Mouse (Mus musculus) midbrain, embryonic 10.5 days (tissue): ENCODE measurements around the gene Dync1li2. TPM values are rescaled to one million over a fixed set of nuclear protein-coding genes. Genes with fewer than 3 reads are reported as not detected.

Source experiments
- DNase-seq: peaks from one replicate; pipeline ENCODE4 v3.0.0-alpha.2; 2017; ENCODE audit warnings: low spot score
- H3K27ac ChIP-seq: fragments of 300-500 bp; sonication (generic); replicated peaks from 2 replicates; pipeline ENCODE4 v1.5.1; 2016; ENCODE audit warnings: mild to moderate bottlenecking
- H3K27me3 ChIP-seq: fragments of 300-500 bp; sonication (generic); 2 replicates; pipeline ENCODE4 v1.6.1; 2016; ENCODE audit warnings: low read depth, mild to moderate bottlenecking; ENCODE audit not compliant: poor library complexity, severe bottlenecking
- H3K36me3 ChIP-seq: fragments of 300-500 bp; sonication (generic); 2 replicates; pipeline ENCODE4 v1.6.1; 2016; ENCODE audit warnings: mild to moderate bottlenecking, moderate library complexity
- H3K4me1 ChIP-seq: fragments of 300-500 bp; sonication (generic); 2 replicates; pipeline ENCODE4 v1.6.1; 2016
- H3K4me3 ChIP-seq: fragments of 300-500 bp; sonication (generic); 2 replicates; pipeline ENCODE4 v1.5.1; 2016; ENCODE audit warnings: mild to moderate bottlenecking, moderate library complexity
- H3K9me3 ChIP-seq: fragments of 300-500 bp; sonication (generic); replicated peaks from 2 replicates; pipeline ENCODE4 v1.6.1; 2016; ENCODE audit warnings: mild to moderate bottlenecking
- WGBS: fragments of 180-500 bp; shearing (Covaris S2); methylation state at CpG from one replicate; pipeline ENCODE4 v1.1.7; 2016; 5-methylcytosine and 5-hydroxymethylcytosine counted together
- polyA plus RNA-seq: library from polyadenylated mRNA; unstranded; fragments of >200 nt; fragmentation: Nextera tagmentation; extraction: Ambion mirVana; gene quantifications from 2 replicates; pipeline ENCODE4 v1.2.1, GENCODE M21; 2016

The Dync1li2 gene
- polyA plus RNA-seq, 1 experiment from 2014 or later, result 80.1 TPM

DNA sequence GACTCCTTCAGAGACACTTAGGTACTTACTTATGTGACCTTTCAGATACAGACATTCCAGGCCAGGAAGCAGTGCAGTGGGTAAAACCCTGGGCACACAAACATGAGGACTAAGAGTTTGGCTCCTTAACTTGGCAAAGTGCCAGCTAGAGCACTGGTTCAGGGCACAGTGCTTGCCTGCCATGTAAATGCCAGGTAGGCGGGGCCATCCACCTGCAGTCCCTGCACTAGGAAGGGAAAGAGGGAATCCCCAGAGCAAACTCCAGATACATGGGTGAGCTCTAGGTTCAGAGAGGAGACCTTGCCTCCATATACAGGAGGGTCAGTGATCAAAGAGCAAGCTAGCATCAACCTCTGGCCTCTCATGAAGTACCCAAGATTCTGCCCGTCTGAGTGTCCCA is 54.9 kb downstream of the Dync1li2 start:
- WGBS, result 90% methylated on average over 2 of the region's 2 CpGs
- Histone ChIP-seq H3K4me1 (peaks cover 45% of the 10 kb centered on the region), H3K36me3 (no peaks in the 10 kb centered on the region), H3K27ac (no peak overlapping the region), H3K27me3 (no peaks in the 10 kb centered on the region), H3K4me3 (no peak overlapping the region), H3K9me3 (no peaks in the 10 kb centered on the region)
- DNase-seq, result no peak

DNA sequence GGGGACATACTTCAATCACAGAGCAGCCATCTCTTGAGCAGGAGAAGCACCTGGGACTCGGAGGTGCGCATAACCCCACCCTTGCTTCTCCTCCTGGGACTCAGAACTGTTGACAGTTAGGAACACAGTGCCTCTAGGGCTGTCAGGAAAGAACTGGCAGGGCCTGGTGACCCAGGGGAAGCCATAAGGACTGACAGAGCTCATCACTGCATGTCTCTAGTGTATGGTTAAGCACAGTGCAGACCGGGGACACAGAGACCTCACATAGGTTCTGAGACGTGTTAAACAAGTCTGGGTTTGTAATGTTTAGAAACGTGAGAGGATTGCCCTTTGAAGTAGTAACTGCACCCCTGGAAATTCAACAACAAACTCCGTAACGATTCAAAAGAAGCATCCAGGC is 55.3 kb downstream of the Dync1li2 start:
- Histone ChIP-seq H3K36me3 (no peaks in the 10 kb centered on the region), H3K27me3 (no peaks in the 10 kb centered on the region), H3K9me3 (no peaks in the 10 kb centered on the region), H3K27ac (no peak overlapping the region), H3K4me1 (peaks cover 48% of the 10 kb centered on the region), H3K4me3 (no peak overlapping the region)
- DNase-seq, result no peak
- WGBS, result 65% methylated on average over 7 of the region's 7 CpGs

DNA sequence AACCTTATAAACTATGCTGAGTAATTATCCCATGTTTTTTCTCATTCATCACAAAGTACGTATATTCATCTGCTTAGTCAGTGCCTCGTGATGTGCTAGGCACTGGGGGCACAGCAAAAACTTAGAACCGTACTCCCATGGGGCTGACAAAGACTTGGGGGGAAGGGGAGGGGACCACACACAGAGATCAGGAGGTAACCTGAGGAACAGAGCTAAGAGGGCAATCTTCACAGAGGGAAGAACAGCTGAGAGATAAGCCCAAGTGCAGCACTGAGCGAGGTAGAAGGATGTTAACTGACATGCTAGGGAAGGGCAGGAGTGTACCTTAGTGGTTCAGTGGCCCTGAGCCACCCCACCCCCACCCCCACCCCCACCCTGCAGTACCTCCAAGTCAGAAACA is 56.2 kb downstream of the Dync1li2 start:
- Histone ChIP-seq H3K27ac (0 out of 2 replicates have a peak overlapping the region, but pooled peaks have one; percentile 38), H3K27me3 (no peaks in the 10 kb centered on the region), H3K36me3 (no peaks in the 10 kb centered on the region), H3K4me1 (peaks cover 55% of the 10 kb centered on the region), H3K9me3 (no peaks in the 10 kb centered on the region), H3K4me3 (no peak overlapping the region)
- DNase-seq, result no peak
- 9% methylated on average over 4 of the region's 4 CpGs for WGBS

DNA sequence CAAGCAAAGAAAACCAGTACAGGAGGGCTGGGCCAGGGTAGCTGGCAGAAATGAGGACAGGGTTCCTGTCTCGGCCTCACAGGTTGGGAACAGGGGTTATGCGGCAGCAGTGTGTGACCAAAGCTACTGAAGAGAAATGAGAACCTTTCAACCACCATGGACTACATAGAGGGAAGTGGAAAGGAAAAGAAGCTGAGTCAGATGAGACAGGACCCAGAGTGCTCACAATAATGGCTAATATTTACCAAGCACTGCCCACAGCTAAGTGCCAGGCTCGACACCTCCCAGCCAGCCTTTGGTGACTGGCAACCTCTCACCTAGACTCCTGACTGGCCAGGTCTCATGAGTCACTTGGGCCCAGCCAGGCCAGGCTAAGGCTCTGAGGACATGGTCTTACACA is 58.9 kb downstream of the Dync1li2 start:
- Histone ChIP-seq H3K27ac (no peak overlapping the region; the same call in 1 of the 2 replicates), H3K9me3 (no peaks in the 10 kb centered on the region), H3K4me3 (no peak overlapping the region), H3K27me3 (no peaks in the 10 kb centered on the region), H3K36me3 (no peaks in the 10 kb centered on the region), H3K4me1 (peaks cover 66% of the 10 kb centered on the region)
- WGBS, result 69% methylated on average over 3 of the region's 3 CpGs
- DNase-seq, result no peak

DNA sequence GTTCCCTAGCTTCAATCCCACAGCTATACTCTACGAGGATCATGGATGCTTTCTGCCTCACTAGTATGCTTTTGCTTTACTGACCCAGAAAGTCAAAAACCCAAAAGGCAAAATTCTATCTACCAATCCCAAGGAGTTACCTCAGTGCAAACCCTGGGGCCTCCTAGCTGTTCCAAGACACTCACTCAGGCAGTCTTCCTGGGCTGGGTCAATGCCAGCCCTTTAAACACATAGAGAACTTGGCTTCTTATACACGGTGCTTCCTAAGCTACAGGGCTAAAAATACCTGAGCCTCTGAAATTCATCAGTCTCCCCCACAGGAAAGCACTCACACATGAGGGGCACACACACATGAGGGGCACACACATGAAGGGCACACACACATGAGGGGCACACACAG is 59.6 kb downstream of the Dync1li2 start:
- no peak overlapping the region for H3K27ac ChIP-seq
- no peak for DNase-seq
- H3K27me3 ChIP-seq, result no peaks in the 10 kb centered on the region
- H3K4me1 ChIP-seq, result peaks cover 66% of the 10 kb centered on the region
- WGBS, result 84% methylated on average over 2 of the region's 2 CpGs
- no peaks in the 10 kb centered on the region for H3K9me3 ChIP-seq
- no peak overlapping the region for H3K4me3 ChIP-seq
- no peaks in the 10 kb centered on the region for H3K36me3 ChIP-seq

DNA sequence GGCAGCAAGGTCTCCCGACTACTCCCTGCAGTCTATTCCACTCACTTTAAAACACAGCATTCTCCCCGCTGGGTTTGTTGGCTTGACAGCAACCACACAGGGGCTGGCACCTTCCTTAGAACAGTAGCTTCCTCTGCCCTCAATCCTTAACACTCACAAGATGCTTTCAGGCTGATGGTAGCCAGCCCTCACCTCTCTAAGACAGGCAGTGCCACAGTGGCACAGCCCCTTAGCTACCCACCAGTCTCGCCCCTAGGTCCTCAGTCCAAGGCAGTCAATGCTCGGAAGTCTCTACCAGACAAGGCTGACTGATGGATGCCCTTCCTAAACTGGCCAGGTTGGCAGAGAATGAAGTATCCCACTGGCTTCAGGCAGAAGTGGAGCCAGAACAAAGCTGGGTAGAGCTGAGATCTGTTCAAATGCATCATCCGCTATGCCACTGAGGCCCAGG is 61.9 kb downstream of the Dync1li2 start:
- no peak overlapping the region for H3K27ac ChIP-seq
- H3K4me3 ChIP-seq, result no peak overlapping the region
- WGBS, result 85% methylated on average over 5 of the region's 5 CpGs
- no peaks in the 10 kb centered on the region for H3K9me3 ChIP-seq
- H3K27me3 ChIP-seq, result no peaks in the 10 kb centered on the region
- no peaks in the 10 kb centered on the region for H3K36me3 ChIP-seq
- no peak for DNase-seq
- peaks cover 53% of the 10 kb centered on the region for H3K4me1 ChIP-seq

DNA sequence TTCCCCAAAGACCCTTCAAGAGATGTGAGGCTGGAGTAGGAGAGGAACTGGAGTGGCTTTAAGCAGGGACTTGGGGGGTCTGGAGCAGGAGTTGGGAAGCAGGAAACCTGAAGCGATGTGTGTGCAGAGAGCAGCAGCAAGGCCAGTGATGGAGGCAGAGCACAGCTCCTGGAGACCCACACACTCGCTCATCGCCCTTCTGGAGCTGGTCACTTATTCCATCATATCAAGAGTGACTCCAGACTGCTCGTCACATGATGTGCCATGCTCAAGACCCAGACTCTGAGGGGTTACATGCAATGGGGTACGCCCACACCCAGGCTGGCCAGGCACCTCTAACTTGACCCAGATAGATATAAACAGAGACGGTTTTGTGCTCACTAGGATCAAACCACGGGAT is 62.6 kb downstream of the Dync1li2 start:
- H3K4me3 ChIP-seq, result no peak overlapping the region
- H3K4me1 ChIP-seq, result peaks cover 53% of the 10 kb centered on the region
- H3K27me3 ChIP-seq, result no peaks in the 10 kb centered on the region
- H3K9me3 ChIP-seq, result no peaks in the 10 kb centered on the region
- DNase-seq, result no peak
- no peak overlapping the region for H3K27ac ChIP-seq
- H3K36me3 ChIP-seq, result no peaks in the 10 kb centered on the region
- 94% methylated on average over 7 of the region's 7 CpGs for WGBS

DNA sequence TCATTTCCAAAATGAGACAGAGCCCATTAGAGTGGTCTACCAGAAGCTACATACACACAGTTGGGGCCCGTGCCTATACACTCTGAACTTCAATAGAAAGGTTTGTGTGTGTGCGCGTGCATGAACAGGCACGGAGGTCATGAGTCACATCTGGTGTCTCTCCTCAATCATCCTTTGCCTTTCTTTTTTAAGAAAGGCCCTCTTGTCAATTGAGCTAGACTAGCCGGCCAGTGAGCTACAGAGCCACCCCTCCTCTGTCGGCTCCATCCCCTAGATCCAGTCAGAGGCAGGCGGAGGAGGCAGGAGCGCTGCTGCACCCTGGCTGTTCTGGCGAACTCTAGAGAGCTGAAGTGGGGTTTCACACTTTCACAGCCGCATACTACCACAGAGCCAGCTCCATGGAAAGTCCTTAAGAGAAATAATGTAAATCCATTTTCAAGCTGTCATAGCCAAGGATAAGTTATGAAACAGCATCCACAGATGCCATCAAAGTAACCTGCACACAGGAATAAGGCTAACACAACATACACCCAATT is 63.5 kb downstream of the Dync1li2 start:
- no peak overlapping the region for H3K27ac ChIP-seq
- H3K36me3 ChIP-seq, result no peaks in the 10 kb centered on the region
- H3K9me3 ChIP-seq, result no peaks in the 10 kb centered on the region
- no peak overlapping the region for H3K4me3 ChIP-seq
- peaks cover 59% of the 10 kb centered on the region for H3K4me1 ChIP-seq
- WGBS, result 54% methylated on average over 10 of the region's 10 CpGs
- no peaks in the 10 kb centered on the region for H3K27me3 ChIP-seq
- no peak for DNase-seq

DNA sequence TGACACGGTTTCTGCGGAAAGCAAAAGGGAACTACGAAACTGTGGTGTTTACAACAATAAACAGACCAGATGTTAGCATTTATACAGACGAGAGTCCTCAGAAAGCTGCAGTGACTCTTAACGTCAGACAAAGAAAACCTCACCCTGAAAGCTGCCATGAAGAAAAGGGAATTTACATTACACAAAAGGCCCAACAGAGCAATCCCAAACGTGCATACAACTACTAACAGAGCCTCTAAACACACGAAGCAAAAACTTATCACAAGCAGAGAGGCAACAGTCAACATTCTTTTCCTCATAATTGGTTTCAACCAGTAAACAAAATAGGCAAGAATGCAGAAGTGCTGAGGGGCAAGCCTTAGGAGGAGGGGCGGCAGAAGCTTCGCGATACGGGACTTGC is 66.2 kb downstream of the Dync1li2 start:
- Histone ChIP-seq H3K4me1 (peaks cover 44% of the 10 kb centered on the region), H3K27ac (peak overlapping the region; percentile 63; the same call in 1 of the 2 replicates), H3K4me3 (no peak overlapping the region), H3K27me3 (no peaks in the 10 kb centered on the region), H3K36me3 (no peaks in the 10 kb centered on the region), H3K9me3 (no peaks in the 10 kb centered on the region)
- 51% methylated on average over 11 of the region's 11 CpGs for WGBS
- DNase-seq, result no peak

DNA sequence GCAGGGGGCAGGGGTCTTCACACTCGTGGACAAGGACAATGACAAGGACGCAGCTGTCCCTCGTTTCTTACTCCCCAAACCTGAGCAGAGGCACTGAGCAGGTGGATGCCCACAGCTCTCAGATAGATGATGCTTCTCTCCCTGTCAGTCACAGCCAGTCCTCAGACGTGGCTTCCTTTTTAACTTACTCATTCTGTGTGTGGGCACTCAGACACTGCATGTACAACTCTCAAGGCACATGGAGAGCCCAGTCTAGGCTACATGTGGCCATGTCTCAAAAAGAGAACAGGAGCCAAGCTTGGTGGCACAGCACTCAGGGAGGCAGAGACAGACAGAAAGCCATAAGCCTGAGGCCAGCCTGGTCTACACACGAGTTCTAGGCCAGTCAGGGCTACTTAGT is 66.9 kb downstream of the Dync1li2 start:
- 71% methylated on average over 5 of the region's 5 CpGs for WGBS
- H3K27ac ChIP-seq, result peak overlapping the region; percentile 59; the same call in 1 of the 2 replicates
- H3K36me3 ChIP-seq, result no peaks in the 10 kb centered on the region
- no peak overlapping the region for H3K4me3 ChIP-seq
- no peak for DNase-seq
- no peaks in the 10 kb centered on the region for H3K9me3 ChIP-seq
- H3K4me1 ChIP-seq, result peaks cover 38% of the 10 kb centered on the region
- H3K27me3 ChIP-seq, result no peaks in the 10 kb centered on the region

DNA sequence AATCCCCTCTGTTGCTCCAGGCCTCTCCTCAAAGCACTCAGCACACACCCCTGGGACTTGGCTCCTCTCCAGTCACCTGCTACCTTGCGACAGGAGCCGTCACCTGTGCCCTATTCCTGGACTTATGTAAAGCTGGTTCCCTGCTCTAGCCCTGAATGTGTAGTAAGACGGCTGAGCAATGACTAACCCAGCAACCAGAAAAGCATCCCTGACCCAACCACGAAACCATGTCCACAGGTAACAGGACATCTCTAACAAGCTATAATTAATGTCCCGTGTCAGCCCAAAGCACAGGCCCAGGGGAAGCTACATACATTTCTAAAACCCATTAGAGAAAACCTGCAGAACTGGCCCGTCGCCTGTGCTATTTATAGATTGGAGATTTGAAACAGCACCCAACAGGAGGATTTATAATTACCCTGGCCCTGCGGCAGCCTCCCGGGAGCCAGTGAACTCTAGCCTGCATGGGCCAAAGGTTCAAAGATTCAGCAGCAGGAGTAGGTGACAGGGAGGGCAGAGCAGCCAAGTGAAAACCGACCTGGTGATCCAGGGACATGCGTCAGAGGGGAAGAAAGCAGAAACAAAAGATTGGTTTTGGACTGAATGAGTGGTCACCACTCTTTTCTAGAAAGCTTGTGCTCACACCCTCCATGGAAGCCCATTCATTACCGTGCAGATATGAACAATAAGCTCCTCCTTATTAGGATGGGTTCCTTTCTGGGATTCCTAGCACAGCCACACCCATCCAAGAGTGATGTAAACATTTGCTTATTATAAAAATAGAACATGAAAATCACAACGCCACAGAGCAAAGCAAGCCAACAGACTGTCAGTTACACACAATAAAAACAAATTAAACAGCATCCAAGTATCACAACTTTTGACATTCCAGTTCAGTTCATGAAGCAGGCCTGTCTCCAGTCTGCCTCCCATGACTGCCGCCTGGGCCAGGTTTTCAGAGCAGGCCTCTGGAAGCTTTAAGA is 67.7 kb downstream of the Dync1li2 start:
- Histone ChIP-seq H3K9me3 (no peaks in the 10 kb centered on the region), H3K4me3 (no peak overlapping the region), H3K4me1 (peaks cover 38% of the 10 kb centered on the region), H3K36me3 (no peaks in the 10 kb centered on the region), H3K27me3 (no peaks in the 10 kb centered on the region), H3K27ac (peak overlapping the region; percentile 59; the same call in 1 of the 2 replicates)
- 67% methylated on average over 14 of the region's 14 CpGs for WGBS
- no peak for DNase-seq

DNA sequence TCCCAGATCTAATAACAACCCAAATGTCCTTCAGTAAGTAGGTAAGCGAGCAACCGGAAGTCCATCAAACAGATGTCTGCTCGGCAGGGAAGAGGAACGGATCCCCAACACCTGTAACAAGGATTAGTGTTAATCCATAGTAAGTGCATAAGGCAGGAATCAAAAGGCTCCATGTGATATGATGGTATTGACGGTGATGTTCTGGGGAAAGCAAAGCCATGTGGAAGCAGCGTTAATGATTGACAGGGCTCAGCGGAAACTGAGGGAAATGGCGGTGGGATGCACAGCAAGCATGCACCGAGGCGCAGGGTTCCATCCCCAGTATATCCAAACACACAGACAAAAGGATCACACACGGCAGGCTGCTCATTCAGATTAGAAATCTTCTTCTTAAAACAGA is 68.6 kb downstream of the Dync1li2 start:
- H3K4me1 ChIP-seq, result peaks cover 41% of the 10 kb centered on the region
- no peak overlapping the region for H3K27ac ChIP-seq
- H3K9me3 ChIP-seq, result no peaks in the 10 kb centered on the region
- 77% methylated on average over 11 of the region's 11 CpGs for WGBS
- DNase-seq, result no peak
- no peaks in the 10 kb centered on the region for H3K27me3 ChIP-seq
- H3K4me3 ChIP-seq, result no peak overlapping the region
- H3K36me3 ChIP-seq, result no peaks in the 10 kb centered on the region

DNA sequence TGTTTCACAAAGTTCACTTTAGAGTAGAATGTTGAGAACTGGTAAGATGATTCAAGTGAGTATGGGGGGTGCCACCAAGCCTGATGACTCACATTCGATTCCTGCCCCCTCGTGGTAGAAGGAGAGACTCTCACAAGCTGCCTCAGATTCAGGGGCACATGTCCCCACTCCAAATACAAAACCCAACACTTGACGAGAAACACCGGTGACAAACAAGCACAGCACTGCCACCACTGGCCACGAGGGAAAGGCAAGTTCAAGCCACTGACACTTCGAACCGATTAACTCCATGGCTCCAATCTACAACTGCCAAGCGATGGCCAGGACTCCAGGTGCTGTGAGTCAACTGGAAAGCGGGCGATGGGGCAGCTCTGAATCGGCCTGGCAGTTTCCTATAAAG is 69.1 kb downstream of the Dync1li2 start:
- Histone ChIP-seq H3K27ac (no peak overlapping the region), H3K4me1 (peaks cover 41% of the 10 kb centered on the region), H3K27me3 (no peaks in the 10 kb centered on the region), H3K4me3 (no peak overlapping the region), H3K9me3 (no peaks in the 10 kb centered on the region), H3K36me3 (no peaks in the 10 kb centered on the region)
- no peak for DNase-seq
- 86% methylated on average over 11 of the region's 11 CpGs for WGBS
